Mouse (Mus musculus) liver, postnatal 0 days (tissue): ENCODE measurements around the gene 6030445D17Rik. TPM values are rescaled to one million over a fixed set of nuclear protein-coding genes. Genes with fewer than 3 reads are reported as not detected.

Source experiments
- ATAC-seq: fragments of 200-750 bp; cut with Nextera tagmentation; 2 replicates; pipeline ENCODE4 v1.8.0; 2017; ENCODE audit warnings: mild to moderate bottlenecking, moderate library complexity
- DNase-seq: peaks from one replicate; pipeline ENCODE4 v3.0.0-alpha.2; 2016
- H3K27ac ChIP-seq: fragments of 300-500 bp; sonication (generic); 2 replicates; pipeline ENCODE4 v1.5.1; 2014; ENCODE audit warnings: antibody characterized with exemption, moderate library complexity, mild to moderate bottlenecking, low read depth
- H3K27me3 ChIP-seq: fragments of 300-500 bp; sonication (generic); 2 replicates; pipeline ENCODE4 v1.6.1; 2014; ENCODE audit warnings: low read length, control low read depth, mixed read lengths; ENCODE audit not compliant: insufficient read depth
- H3K36me3 ChIP-seq: fragments of 300-500 bp; sonication (generic); replicated peaks from 2 replicates; pipeline ENCODE4 v1.6.1; 2014; ENCODE audit warnings: mild to moderate bottlenecking, control low read depth, low read length, moderate library complexity, mixed read lengths; ENCODE audit not compliant: insufficient read depth
- H3K4me1 ChIP-seq: fragments of 300-500 bp; sonication (generic); 2 replicates; pipeline ENCODE4 v1.6.1; 2014; ENCODE audit warnings: antibody characterized with exemption, mild to moderate bottlenecking, control low read depth; ENCODE audit not compliant: insufficient read depth
- H3K4me2 ChIP-seq: fragments of 300-500 bp; sonication (generic); 2 replicates; pipeline ENCODE4 v1.6.1; 2014; ENCODE audit warnings: low read depth, mild to moderate bottlenecking, low read length, moderate library complexity, mixed read lengths
- H3K4me3 ChIP-seq: fragments of 300-500 bp; sonication (generic); 2 replicates; pipeline ENCODE4 v1.5.1; 2014; ENCODE audit warnings: low read depth, low read length
- H3K9ac ChIP-seq: fragments of 300-500 bp; sonication (generic); replicated peaks from 2 replicates; pipeline ENCODE4 v1.6.1; 2014; ENCODE audit warnings: mild to moderate bottlenecking, moderate library complexity
- H3K9me3 ChIP-seq: fragments of 300-500 bp; sonication (generic); 2 replicates; pipeline ENCODE4 v1.6.1; 2016; ENCODE audit warnings: mild to moderate bottlenecking, control low read depth, low read length, mixed read lengths
- CTCF ChIP-seq: sonication (generic); IDR thresholded peaks from 2 replicates; pipeline ENCODE4 v1.5.1; 2016; ENCODE audit warnings: antibody characterized with exemption, low read depth
- EP300 ChIP-seq: IDR thresholded peaks from 2 replicates; pipeline ENCODE4 v1.6.1; 2016; ENCODE audit warnings: antibody characterized with exemption, low read depth, mild to moderate bottlenecking
- polyA plus RNA-seq: library from polyadenylated mRNA; unstranded; fragments of >200 nt; fragmentation: Nextera tagmentation; extraction: Ambion mirVana; gene quantifications from 2 replicates; pipeline ENCODE4 v1.2.1, GENCODE M21; 2015

The 6030445D17Rik gene
- polyA plus RNA-seq, 1 experiment from 2014 or later, result 0.12 TPM

DNA sequence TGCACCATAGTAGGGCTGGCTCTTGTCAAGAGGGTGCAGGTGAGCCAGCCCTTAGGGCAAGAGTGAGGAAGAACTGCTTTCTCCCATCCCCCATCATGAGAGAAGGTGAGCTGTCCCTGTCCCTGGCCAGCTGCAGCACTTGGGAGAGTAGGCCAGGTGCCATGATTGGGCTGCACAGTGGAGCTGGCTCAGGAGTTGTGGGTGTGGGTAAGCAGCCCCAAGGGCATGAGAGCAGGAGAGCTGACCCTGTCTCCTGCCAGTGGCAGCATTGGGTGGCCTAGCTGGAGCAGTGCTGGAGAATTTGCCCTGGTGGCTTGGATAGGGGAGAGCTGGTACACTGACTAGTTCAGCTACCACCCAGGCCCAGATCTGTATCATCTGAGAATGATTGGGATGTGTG, 50.9 kb downstream of the 6030445D17Rik start:
- DNase-seq (no peak), ATAC-seq (no peak)
- Histone ChIP-seq H3K27me3 (no peaks in the 10 kb centered on the region), H3K9ac (no peak overlapping the region), H3K36me3 (no peaks in the 10 kb centered on the region), H3K4me1 (no peaks in the 10 kb centered on the region), H3K27ac (no peak overlapping the region), H3K4me2 (no peak overlapping the region), H3K9me3 (no peaks in the 10 kb centered on the region), H3K4me3 (no peak overlapping the region)
- TF ChIP-seq CTCF (no peak), EP300 (no peak)

Other genes starting within 250 kb of the 6030445D17Rik start
- gene Tcea3, start 214.5 kb upstream of the 6030445D17Rik start, polyA plus RNA-seq, result 37.6 and 41.7 TPM in 2 replicates
- 1.6 and 1.9 TPM in 2 replicates for gene Zfp46, start 177.6 kb upstream of the 6030445D17Rik start, polyA plus RNA-seq
- gene Hnrnpr, start 151.3 kb upstream of the 6030445D17Rik start, polyA plus RNA-seq, result 36.6 and 39.1 TPM in 2 replicates
- not detected in 2 replicates for gene Htr1d, start 38.7 kb upstream of the 6030445D17Rik start, polyA plus RNA-seq
- 18.1 and 20.8 TPM in 2 replicates for gene Luzp1, start 7.5 kb downstream of the 6030445D17Rik start, polyA plus RNA-seq
- gene Kdm1a, start 140.5 kb downstream of the 6030445D17Rik start, polyA plus RNA-seq, result 6.3 and 6.8 TPM in 2 replicates
- not detected in 2 replicates for gene Tex46, start 148.2 kb downstream of the 6030445D17Rik start, polyA plus RNA-seq
- not detected in 2 replicates for gene Lactbl1, start 160.4 kb downstream of the 6030445D17Rik start, polyA plus RNA-seq